Mouse (Mus musculus): Measurements from ENCODE around the gene Actn1. TPM values are rescaled to one million over a fixed set of nuclear protein-coding genes. Genes with fewer than 3 reads are reported as not detected.

The Actn1 gene
- polyA plus RNA-seq, 1 experiment from 2014 or later: 39.4 TPM

GRCm38 (mm10) chr12:80223511-80223910, 36.7 kb downstream of the Actn1 start:
- no peaks in the 10 kb centered on the region for H3K9me3 ChIP-seq
- peak overlapping the region; percentile 64; the same call in 1 of the 2 replicates for H3K27ac ChIP-seq
- H3K4me2 ChIP-seq: no peak overlapping the region
- WGBS: 40% methylated on average over 8 of the region's 8 CpGs
- no peaks in the 10 kb centered on the region for H3K27me3 ChIP-seq
- no peak overlapping the region for H3K9ac ChIP-seq
- ATAC-seq (ENCODE audit: insufficient number of reproducible peaks, insufficient read depth, low FRiP score, low TSS enrichment, low read depth): no peak
- H3K4me3 ChIP-seq: no peak overlapping the region
- peaks cover 6% of the 10 kb centered on the region; the same call in 1 of the 2 replicates for H3K36me3 ChIP-seq
- H3K4me1 ChIP-seq: peaks cover 63% of the 10 kb centered on the region

- Histone ChIP-seq H3K4me2 (no peak overlapping the region), H3K9me3 (no peaks in the 10 kb centered on the region), H3K4me3 (no peak overlapping the region), H3K27me3 (no peaks in the 10 kb centered on the region), H3K27ac (no peak overlapping the region), H3K4me1 (peaks cover 61% of the 10 kb centered on the region), H3K9ac (no peak overlapping the region), H3K36me3 (peaks cover 6% of the 10 kb centered on the region; the same call in 1 of the 2 replicates)
- WGBS: 80% methylated on average over 3 of the region's 3 CpGs
- no peak for ATAC-seq (ENCODE audit: insufficient number of reproducible peaks, insufficient read depth, low FRiP score, low TSS enrichment, low read depth)
Observed at GRCm38 (mm10) chr12:80222473-80222872, 37.7 kb downstream of the Actn1 start.

GRCm38 (mm10) chr12:80220260-80221038, 39.7 kb downstream of the Actn1 start:
- H3K36me3 ChIP-seq: peaks cover 6% of the 10 kb centered on the region; the same call in 1 of the 2 replicates
- no peak overlapping the region for H3K9ac ChIP-seq
- H3K4me1 ChIP-seq: peaks cover 60% of the 10 kb centered on the region

GRCm38 (mm10) chr12:80218784-80219183, 41.4 kb downstream of the Actn1 start:
- H3K4me1 ChIP-seq: peaks cover 60% of the 10 kb centered on the region
- no peak overlapping the region for H3K4me3 ChIP-seq
- WGBS: 77% methylated on average over 3 of the region's 3 CpGs

More at GRCm38 (mm10) chr12:80220260-80221038, 39.7 kb downstream of the Actn1 start:
- H3K4me2 ChIP-seq: no peak overlapping the region
- H3K27me3 ChIP-seq: no peaks in the 10 kb centered on the region
- no peak overlapping the region; the same call in 1 of the 2 replicates for H3K27ac ChIP-seq
- H3K9me3 ChIP-seq: no peaks in the 10 kb centered on the region
- no peak overlapping the region for H3K4me3 ChIP-seq
- WGBS: 84% methylated on average over 14 of the region's 14 CpGs
- ATAC-seq (ENCODE audit: insufficient number of reproducible peaks, insufficient read depth, low FRiP score, low TSS enrichment, low read depth): no peak

GRCm38 (mm10) chr12:80218045-80218611, 42.0 kb downstream of the Actn1 start:
- no peak overlapping the region for H3K4me2 ChIP-seq
- ATAC-seq (ENCODE audit: insufficient number of reproducible peaks, insufficient read depth, low FRiP score, low TSS enrichment, low read depth): no peak
- peaks cover 60% of the 10 kb centered on the region for H3K4me1 ChIP-seq

More at GRCm38 (mm10) chr12:80218784-80219183, 41.4 kb downstream of the Actn1 start:
- H3K9me3 ChIP-seq: no peaks in the 10 kb centered on the region
- H3K9ac ChIP-seq: no peak overlapping the region
- ATAC-seq (ENCODE audit: insufficient number of reproducible peaks, insufficient read depth, low FRiP score, low TSS enrichment, low read depth): no peak
- no peaks in the 10 kb centered on the region for H3K27me3 ChIP-seq
- H3K27ac ChIP-seq: no peak overlapping the region
- peaks cover 6% of the 10 kb centered on the region; the same call in 1 of the 2 replicates for H3K36me3 ChIP-seq
- no peak overlapping the region for H3K4me2 ChIP-seq

GRCm38 (mm10) chr12:80217049-80217448, 43.1 kb downstream of the Actn1 start:
- Histone ChIP-seq H3K27ac (peak overlapping the region; percentile 1; the same call in 1 of the 2 replicates), H3K9ac (no peak overlapping the region), H3K27me3 (no peaks in the 10 kb centered on the region), H3K4me3 (no peak overlapping the region), H3K36me3 (no peaks in the 10 kb centered on the region; the same call in 1 of the 2 replicates), H3K9me3 (no peaks in the 10 kb centered on the region), H3K4me1 (peaks cover 62% of the 10 kb centered on the region), H3K4me2 (no peak overlapping the region)
- 65% methylated on average over 3 of the region's 3 CpGs for WGBS
- ATAC-seq (ENCODE audit: insufficient number of reproducible peaks, insufficient read depth, low FRiP score, low TSS enrichment, low read depth): no peak

More at GRCm38 (mm10) chr12:80218045-80218611, 42.0 kb downstream of the Actn1 start:
- WGBS: 75% methylated on average over 4 of the region's 4 CpGs
- Histone ChIP-seq H3K36me3 (peaks cover 6% of the 10 kb centered on the region; the same call in 1 of the 2 replicates), H3K4me3 (no peak overlapping the region), H3K9me3 (no peaks in the 10 kb centered on the region), H3K27me3 (no peaks in the 10 kb centered on the region), H3K27ac (no peak overlapping the region), H3K9ac (no peak overlapping the region)

GRCm38 (mm10) chr12:80216258-80216881, 43.8 kb downstream of the Actn1 start:
- no peak overlapping the region for H3K9ac ChIP-seq
- H3K27ac ChIP-seq: no peak overlapping the region
- peaks cover 68% of the 10 kb centered on the region for H3K4me1 ChIP-seq
- H3K27me3 ChIP-seq: no peaks in the 10 kb centered on the region
- H3K4me2 ChIP-seq: no peak overlapping the region
- no peaks in the 10 kb centered on the region for H3K9me3 ChIP-seq
- ATAC-seq (ENCODE audit: insufficient number of reproducible peaks, insufficient read depth, low FRiP score, low TSS enrichment, low read depth): no peak
- WGBS: 68% methylated on average over 6 of the region's 6 CpGs
- no peaks in the 10 kb centered on the region; the same call in 1 of the 2 replicates for H3K36me3 ChIP-seq
- H3K4me3 ChIP-seq: no peak overlapping the region

- no peak overlapping the region for H3K9ac ChIP-seq
- H3K4me1 ChIP-seq: peaks cover 91% of the 10 kb centered on the region
- no peak for ATAC-seq (ENCODE audit: insufficient number of reproducible peaks, insufficient read depth, low FRiP score, low TSS enrichment, low read depth)
- H3K36me3 ChIP-seq: 0 out of 2 replicates have a peak, but pooled peaks cover 4% of the 10 kb centered on the region
- peak overlapping the region; percentile 20 for H3K4me2 ChIP-seq
- H3K4me3 ChIP-seq: no peak overlapping the region
- no peaks in the 10 kb centered on the region for H3K9me3 ChIP-seq
- no peaks in the 10 kb centered on the region for H3K27me3 ChIP-seq
- H3K27ac ChIP-seq: peak overlapping the region; percentile 62; the same call in 1 of the 2 replicates
- WGBS: 59% methylated on average over 8 of the region's 8 CpGs
Observed at GRCm38 (mm10) chr12:80213810-80214209, 46.4 kb downstream of the Actn1 start.

- WGBS: 17% methylated on average over 4 of the region's 4 CpGs
- no peaks in the 10 kb centered on the region for H3K9me3 ChIP-seq
- ATAC-seq (ENCODE audit: insufficient number of reproducible peaks, insufficient read depth, low FRiP score, low TSS enrichment, low read depth): no peak
- peaks cover 92% of the 10 kb centered on the region for H3K4me1 ChIP-seq
- peak overlapping the region; percentile 20 for H3K4me2 ChIP-seq
- peak overlapping the region; percentile 62; the same call in 1 of the 2 replicates for H3K27ac ChIP-seq
- no peak overlapping the region for H3K4me3 ChIP-seq
- 0 out of 2 replicates have a peak, but pooled peaks cover 4% of the 10 kb centered on the region for H3K36me3 ChIP-seq
- H3K27me3 ChIP-seq: no peaks in the 10 kb centered on the region
- H3K9ac ChIP-seq: no peak overlapping the region
Observed at GRCm38 (mm10) chr12:80213263-80213662, 46.9 kb downstream of the Actn1 start.

GRCm38 (mm10) chr12:80210791-80211612, 49.2 kb downstream of the Actn1 start:
- ATAC-seq (ENCODE audit: insufficient number of reproducible peaks, insufficient read depth, low FRiP score, low TSS enrichment, low read depth): no peak
- Histone ChIP-seq H3K9me3 (no peaks in the 10 kb centered on the region), H3K4me1 (peaks cover 72% of the 10 kb centered on the region), H3K36me3 (peaks cover 19% of the 10 kb centered on the region), H3K27me3 (no peaks in the 10 kb centered on the region), H3K9ac (no peak overlapping the region), H3K4me3 (no peak overlapping the region), H3K4me2 (no peak overlapping the region), H3K27ac (peak overlapping the region; percentile 66)
- WGBS: 54% methylated on average over 4 of the region's 4 CpGs

GRCm38 (mm10) chr12:80209914-80210313, 50.3 kb downstream of the Actn1 start:
- Histone ChIP-seq H3K4me2 (no peak overlapping the region), H3K27me3 (no peaks in the 10 kb centered on the region), H3K9ac (no peak overlapping the region), H3K4me1 (peaks cover 65% of the 10 kb centered on the region), H3K4me3 (no peak overlapping the region), H3K9me3 (no peaks in the 10 kb centered on the region), H3K36me3 (peaks cover 30% of the 10 kb centered on the region), H3K27ac (no peak overlapping the region)
- ATAC-seq (ENCODE audit: insufficient number of reproducible peaks, insufficient read depth, low FRiP score, low TSS enrichment, low read depth): no peak
- 63% methylated on average over 4 of the region's 4 CpGs for WGBS

Data from embryonic facial prominence, embryonic 13.5 days (tissue).